Comparison of ENCODE assay signal across 8 mouse cellular contexts in genomic region chr11:70669582-70670345, GRCm38 (mm10). TPM values are rescaled to one million over a fixed set of nuclear protein-coding genes. Genes with fewer than 3 reads are reported as not detected.
DNase-seq lines count a peak whose midpoint lies in the region; ATAC-seq lines count a peak whose summit lies in the region.

No protein-coding gene starts in this region.

- H3K27ac ChIP-seq in heart, embryonic 13.5 days (replicated peaks), result peak overlapping the region; percentile 98
- peak overlapping the region; percentile 99 for H3K27ac ChIP-seq in kidney, embryonic 16.5 days (ENCODE audit: low read length)
- H3K27ac ChIP-seq in liver, embryonic 15.5 days (replicated peaks), result peak overlapping the region; percentile 98

- peaks cover 62% of the 10 kb centered on the region for H3K36me3 ChIP-seq in heart, embryonic 13.5 days
- H3K36me3 ChIP-seq in kidney, embryonic 16.5 days (ENCODE audit: insufficient read depth, low read length), result peaks cover 24% of the 10 kb centered on the region
- H3K36me3 ChIP-seq in liver, embryonic 15.5 days (replicated peaks), result peaks cover 33% of the 10 kb centered on the region

- ATAC-seq in erythroblast, adult 5-6 weeks (replicated peaks; ENCODE audit: low FRiP score, poor library complexity, severe bottlenecking), result peak; percentile 19
- peak; percentile 11; the same call in 1 of the 2 replicates for ATAC-seq in heart, embryonic 13.5 days (ENCODE audit: extremely low read depth, insufficient number of reproducible peaks, low FRiP score, low TSS enrichment)
- ATAC-seq in kidney, embryonic 16.5 days (ENCODE audit: low FRiP score, low TSS enrichment), result peak; percentile 23
- peak; percentile 0; the same call in 1 of the 2 replicates for ATAC-seq in liver, embryonic 15.5 days (ENCODE audit: insufficient read depth)

- H3K4me1 ChIP-seq in heart, embryonic 13.5 days, result peaks cover 43% of the 10 kb centered on the region
- H3K4me1 ChIP-seq in kidney, embryonic 16.5 days (ENCODE audit: insufficient read depth, low read length), result peaks cover 24% of the 10 kb centered on the region
- H3K4me1 ChIP-seq in liver, embryonic 15.5 days (replicated peaks), result peaks cover 47% of the 10 kb centered on the region

- DNase-seq in CD4-positive, CD25-positive, alpha-beta regulatory T cell, adult 2 months (ENCODE audit: low read depth, low spot score), result peak; percentile 91
- peak; percentile 73 for DNase-seq in adrenal gland, postnatal 25 days
- peak; percentile 75 for DNase-seq in neural tube, embryonic 10.5 days (ENCODE audit: extremely low spot score, low spot score)
- peak; percentile 81 for DNase-seq in testis, postnatal 10 days (ENCODE audit: low spot score)

- peak overlapping the region; percentile 93 for H3K9ac ChIP-seq in heart, embryonic 13.5 days
- H3K9ac ChIP-seq in kidney, embryonic 16.5 days (replicated peaks; ENCODE audit: low read length), result peak overlapping the region; percentile 91
- H3K9ac ChIP-seq in liver, embryonic 15.5 days, result peak overlapping the region; percentile 78

- no peaks in the 10 kb centered on the region for H3K27me3 ChIP-seq in heart, embryonic 13.5 days (replicated peaks)
- H3K27me3 ChIP-seq in kidney, embryonic 16.5 days (ENCODE audit: insufficient read depth, low read length), result no peaks in the 10 kb centered on the region
- H3K27me3 ChIP-seq in liver, embryonic 15.5 days, result no peaks in the 10 kb centered on the region

- WGBS in heart, embryonic 13.5 days, result under 1% methylated on average over 31 of the region's 31 CpGs
- WGBS in kidney, embryonic 16.5 days, result under 1% methylated on average over 31 of the region's 31 CpGs
- WGBS in liver, embryonic 15.5 days (ENCODE audit: insufficient replicate concordance), result under 1% methylated on average over 31 of the region's 31 CpGs

- H3K4me3 ChIP-seq in heart, embryonic 13.5 days, result peak overlapping the region; percentile 75
- H3K4me3 ChIP-seq in kidney, embryonic 16.5 days (ENCODE audit: low read length), result peak overlapping the region; percentile 75
- H3K4me3 ChIP-seq in liver, embryonic 15.5 days (replicated peaks), result peak overlapping the region; percentile 79

- no peaks in the 10 kb centered on the region for H3K9me3 ChIP-seq in heart, embryonic 13.5 days
- H3K9me3 ChIP-seq in kidney, embryonic 16.5 days (ENCODE audit: low read length), result no peaks in the 10 kb centered on the region
- no peaks in the 10 kb centered on the region for H3K9me3 ChIP-seq in liver, embryonic 15.5 days (replicated peaks)

- H3K4me2 ChIP-seq in heart, embryonic 13.5 days, result peak overlapping the region; percentile 91
- peak overlapping the region; percentile 89 for H3K4me2 ChIP-seq in kidney, embryonic 16.5 days (replicated peaks; ENCODE audit: low read depth, low read length)
- peak overlapping the region; percentile 98 for H3K4me2 ChIP-seq in liver, embryonic 15.5 days

RNA-seq across cellular contexts. Expression of gene Spag7, which starts 0.5 kb away (rescaled TPM):
- total RNA-seq in adrenal gland, postnatal 25 days (2021), result 88.3 and 97.4 TPM in 2 replicates
- total RNA-seq in erythroblast, adult 5-6 weeks (2015; ENCODE audit: low replicate concordance), result 10.6 and 31.3 TPM in 2 replicates
- 21.4 and 25.6 TPM in 2 replicates for total RNA-seq in erythroblast, adult 5-6 weeks (2017; ENCODE audit: low replicate concordance)
- 175 and 206 TPM in 2 replicates for polyA plus RNA-seq in heart, embryonic 13.5 days (2015; fragmentation: Nextera tagmentation; extraction: Ambion mirVana)
- 206 and 209 TPM in 2 replicates for polyA plus RNA-seq in kidney, embryonic 16.5 days (2015; fragmentation: Nextera tagmentation; extraction: Ambion mirVana)
- 55.1 and 59.5 TPM in 2 replicates for polyA plus RNA-seq in liver, embryonic 15.5 days (2015; fragmentation: Nextera tagmentation; extraction: Ambion mirVana)

RNA-seq across cellular contexts. Expression of gene Eno3, which starts 12.8 kb away (rescaled TPM):
- total RNA-seq in adrenal gland, postnatal 25 days (2021), result 17.9 and 28.3 TPM in 2 replicates
- 1.5 and 2.9 TPM in 2 replicates for total RNA-seq in erythroblast, adult 5-6 weeks (2015; ENCODE audit: low replicate concordance)
- total RNA-seq in erythroblast, adult 5-6 weeks (2017; ENCODE audit: low replicate concordance), result 3.3 and 6.0 TPM in 2 replicates
- 273 and 322 TPM in 2 replicates for polyA plus RNA-seq in heart, embryonic 13.5 days (2015; fragmentation: Nextera tagmentation; extraction: Ambion mirVana)
- polyA plus RNA-seq in kidney, embryonic 16.5 days (2015; fragmentation: Nextera tagmentation; extraction: Ambion mirVana), result 23.1 and 28.0 TPM in 2 replicates
- polyA plus RNA-seq in liver, embryonic 15.5 days (2015; fragmentation: Nextera tagmentation; extraction: Ambion mirVana), result 10.8 and 18.2 TPM in 2 replicates

RNA-seq across cellular contexts. Expression of gene Pfn1, which starts 15.3 kb away (rescaled TPM):
- 922 and 959 TPM in 2 replicates for total RNA-seq in adrenal gland, postnatal 25 days (2021)
- 414 and 492 TPM in 2 replicates for total RNA-seq in erythroblast, adult 5-6 weeks (2015; ENCODE audit: low replicate concordance)
- 125 and 193 TPM in 2 replicates for total RNA-seq in erythroblast, adult 5-6 weeks (2017; ENCODE audit: low replicate concordance)
- polyA plus RNA-seq in heart, embryonic 13.5 days (2015; fragmentation: Nextera tagmentation; extraction: Ambion mirVana), result 1,587 and 1,588 TPM in 2 replicates
- polyA plus RNA-seq in kidney, embryonic 16.5 days (2015; fragmentation: Nextera tagmentation; extraction: Ambion mirVana), result 1,671 and 1,948 TPM in 2 replicates
- polyA plus RNA-seq in liver, embryonic 15.5 days (2015; fragmentation: Nextera tagmentation; extraction: Ambion mirVana), result 927 and 1,040 TPM in 2 replicates

RNA-seq across cellular contexts. Expression of gene Camta2, which starts 18.1 kb away (rescaled TPM):
- total RNA-seq in adrenal gland, postnatal 25 days (2021), result 50.2 and 51.3 TPM in 2 replicates
- 2.9 and 5.4 TPM in 2 replicates for total RNA-seq in erythroblast, adult 5-6 weeks (2015; ENCODE audit: low replicate concordance)
- 0.77 and 1.5 TPM in 2 replicates for total RNA-seq in erythroblast, adult 5-6 weeks (2017; ENCODE audit: low replicate concordance)
- polyA plus RNA-seq in heart, embryonic 13.5 days (2015; fragmentation: Nextera tagmentation; extraction: Ambion mirVana), result 10.1 and 12.0 TPM in 2 replicates
- 12.7 and 17.0 TPM in 2 replicates for polyA plus RNA-seq in kidney, embryonic 16.5 days (2015; fragmentation: Nextera tagmentation; extraction: Ambion mirVana)
- polyA plus RNA-seq in liver, embryonic 15.5 days (2015; fragmentation: Nextera tagmentation; extraction: Ambion mirVana), result 3.3 and 3.4 TPM in 2 replicates

RNA-seq across cellular contexts. Expression of gene Slc25a11, which starts 22.5 kb away (rescaled TPM):
- total RNA-seq in adrenal gland, postnatal 25 days (2021), result 122 and 146 TPM in 2 replicates
- 17.1 and 20.1 TPM in 2 replicates for total RNA-seq in erythroblast, adult 5-6 weeks (2015; ENCODE audit: low replicate concordance)
- total RNA-seq in erythroblast, adult 5-6 weeks (2017; ENCODE audit: low replicate concordance), result 16.2 and 16.6 TPM in 2 replicates
- 234 and 262 TPM in 2 replicates for polyA plus RNA-seq in heart, embryonic 13.5 days (2015; fragmentation: Nextera tagmentation; extraction: Ambion mirVana)
- 229 and 235 TPM in 2 replicates for polyA plus RNA-seq in kidney, embryonic 16.5 days (2015; fragmentation: Nextera tagmentation; extraction: Ambion mirVana)
- 70.3 and 79.4 TPM in 2 replicates for polyA plus RNA-seq in liver, embryonic 15.5 days (2015; fragmentation: Nextera tagmentation; extraction: Ambion mirVana)

Comparison
In these comparisons a context has a peak if more than half of its experiments do, and no peak if none do; other contexts are left out.
1. Peak in every context shown above with its lines: DNase-seq, ATAC-seq, H3K4me3 ChIP-seq and H3K27ac ChIP-seq.